Mouse (Mus musculus): ENCODE results near the gene Pnpla3. TPM values are rescaled to one million over a fixed set of nuclear protein-coding genes. Genes with fewer than 3 reads are reported as not detected.
"Not testable (repeated sequence)": the region's sequence is repeated elsewhere in the genome, so short reads cannot be mapped to it uniquely, and the experiment has no call there.

Pnpla3 gene
- polyA plus RNA-seq, 1 experiment from 2014 or later: 0.10 TPM

- Histone ChIP-seq H3K36me3 (no peaks in the 10 kb centered on the region), H3K27me3 (ENCODE audit: low read depth, poor library complexity, severe bottlenecking) (no peaks in the 10 kb centered on the region), H3K9me3 (replicated peaks) (no peaks in the 10 kb centered on the region), H3K27ac (no peak overlapping the region), H3K4me3 (no peak overlapping the region), H3K4me1 (no peaks in the 10 kb centered on the region)
- 66% methylated on average over 3 of the region's 3 CpGs for WGBS
- no peak for DNase-seq (ENCODE audit: low spot score)
These were observed 27.5 kb upstream of the Pnpla3 start for GRCm38 (mm10) chr15:84140109-84140508.

GRCm38 (mm10) chr15:84140929-84141328, 26.7 kb upstream of the Pnpla3 start:
- 77% methylated on average over 5 of the region's 5 CpGs for WGBS
- Histone ChIP-seq H3K36me3 (no peaks in the 10 kb centered on the region), H3K9me3 (replicated peaks) (no peaks in the 10 kb centered on the region), H3K4me3 (no peak overlapping the region), H3K4me1 (no peaks in the 10 kb centered on the region), H3K27ac (no peak overlapping the region), H3K27me3 (ENCODE audit: low read depth, poor library complexity, severe bottlenecking) (no peaks in the 10 kb centered on the region)
- no peak for DNase-seq (ENCODE audit: low spot score)

GRCm38 (mm10) chr15:84156158-84156557, 11.5 kb upstream of the Pnpla3 start:
- Histone ChIP-seq H3K4me1 (no peaks in the 10 kb centered on the region), H3K27me3 (ENCODE audit: low read depth, poor library complexity, severe bottlenecking) (no peaks in the 10 kb centered on the region), H3K9me3 (replicated peaks) (no peaks in the 10 kb centered on the region), H3K27ac (no peak overlapping the region), H3K4me3 (no peak overlapping the region), H3K36me3 (no peaks in the 10 kb centered on the region)
- DNase-seq (ENCODE audit: low spot score): no peak
- WGBS: 93% methylated on average over 2 of the region's 2 CpGs

GRCm38 (mm10) chr15:84157530-84157929, 10.1 kb upstream of the Pnpla3 start:
- H3K27me3 ChIP-seq (ENCODE audit: low read depth, poor library complexity, severe bottlenecking); DNase-seq (ENCODE audit: low spot score); H3K4me1 ChIP-seq; H3K9me3 ChIP-seq (replicated peaks); H3K4me3 ChIP-seq; H3K36me3 ChIP-seq; H3K27ac ChIP-seq: not testable (repeated sequence)
- 84% methylated on average over 6 of the region's 6 CpGs for WGBS

- 78% methylated on average over 6 of the region's 6 CpGs for WGBS
- Histone ChIP-seq H3K27ac (no peak overlapping the region), H3K36me3 (no peaks in the 10 kb centered on the region), H3K4me3 (no peak overlapping the region), H3K27me3 (ENCODE audit: low read depth, poor library complexity, severe bottlenecking) (no peaks in the 10 kb centered on the region), H3K9me3 (replicated peaks) (no peaks in the 10 kb centered on the region), H3K4me1 (peaks cover under 1% of the 10 kb centered on the region)
- DNase-seq (ENCODE audit: low spot score): no peak
These were observed 5.8 kb upstream of the Pnpla3 start for GRCm38 (mm10) chr15:84161871-84162270.

- Histone ChIP-seq H3K9me3 (replicated peaks) (no peaks in the 10 kb centered on the region), H3K4me1 (peaks cover 20% of the 10 kb centered on the region), H3K4me3 (no peak overlapping the region), H3K36me3 (no peaks in the 10 kb centered on the region), H3K27me3 (ENCODE audit: low read depth, poor library complexity, severe bottlenecking) (peaks cover 22% of the 10 kb centered on the region), H3K27ac (no peak overlapping the region)
- 75% methylated on average over 6 of the region's 6 CpGs for WGBS
- no peak for DNase-seq (ENCODE audit: low spot score)
These were observed 819 bp upstream of the Pnpla3 start for GRCm38 (mm10) chr15:84166818-84167217.

GRCm38 (mm10) chr15:84168170-84169161, 829 bp downstream of the Pnpla3 start:
- Histone ChIP-seq H3K9me3 (replicated peaks) (no peaks in the 10 kb centered on the region), H3K4me1 (peaks cover 20% of the 10 kb centered on the region), H3K4me3 (peak overlapping the region; percentile 62), H3K27ac (peak overlapping the region; percentile 66; the same call in 1 of the 2 replicates), H3K27me3 (ENCODE audit: low read depth, poor library complexity, severe bottlenecking) (peaks cover 22% of the 10 kb centered on the region), H3K36me3 (no peaks in the 10 kb centered on the region)
- WGBS: 1% methylated on average over 28 of the region's 28 CpGs
- DNase-seq (ENCODE audit: low spot score): peak; percentile 33

GRCm38 (mm10) chr15:84169511-84169910, 1.9 kb downstream of the Pnpla3 start:
- peak; percentile 29 for DNase-seq (ENCODE audit: low spot score)
- H3K27me3 ChIP-seq (ENCODE audit: low read depth, poor library complexity, severe bottlenecking): peaks cover 22% of the 10 kb centered on the region
- H3K36me3 ChIP-seq: no peaks in the 10 kb centered on the region
- no peak overlapping the region for H3K4me3 ChIP-seq
- 61% methylated on average over 1 of the region's 1 CpGs for whole genome bisulfite sequencing
- H3K9me3 ChIP-seq (replicated peaks): no peaks in the 10 kb centered on the region
- peaks cover 20% of the 10 kb centered on the region for H3K4me1 ChIP-seq
- H3K27ac ChIP-seq: no peak overlapping the region

GRCm38 (mm10) chr15:84171166-84171565, 3.5 kb downstream of the Pnpla3 start:
- peaks cover 22% of the 10 kb centered on the region for H3K27me3 ChIP-seq (ENCODE audit: low read depth, poor library complexity, severe bottlenecking)

GRCm38 (mm10) chr15:84178733-84179132, 11.1 kb downstream of the Pnpla3 start:
- Histone ChIP-seq H3K9me3 (replicated peaks) (no peaks in the 10 kb centered on the region), H3K36me3 (no peaks in the 10 kb centered on the region), H3K27me3 (ENCODE audit: low read depth, poor library complexity, severe bottlenecking) (peaks cover 17% of the 10 kb centered on the region), H3K4me1 (peaks cover 20% of the 10 kb centered on the region), H3K4me3 (no peak overlapping the region), H3K27ac (no peak overlapping the region)
- 92% methylated on average over 9 of the region's 9 CpGs for WGBS
- no peak for DNase-seq (ENCODE audit: low spot score)

More at GRCm38 (mm10) chr15:84171166-84171565, 3.5 kb downstream of the Pnpla3 start:
- H3K36me3 ChIP-seq: no peaks in the 10 kb centered on the region
- H3K4me3 ChIP-seq: no peak overlapping the region
- H3K27ac ChIP-seq: no peak overlapping the region
- no peak for DNase-seq (ENCODE audit: low spot score)
- no peaks in the 10 kb centered on the region for H3K9me3 ChIP-seq (replicated peaks)
- WGBS: 83% methylated on average over 7 of the region's 7 CpGs
- H3K4me1 ChIP-seq: peaks cover 20% of the 10 kb centered on the region

- WGBS: 69% methylated on average over 6 of the region's 6 CpGs
- Histone ChIP-seq H3K4me1 (peaks cover 34% of the 10 kb centered on the region), H3K36me3 (no peaks in the 10 kb centered on the region), H3K27me3 (ENCODE audit: low read depth, poor library complexity, severe bottlenecking) (peaks cover 22% of the 10 kb centered on the region), H3K9me3 (replicated peaks) (no peaks in the 10 kb centered on the region), H3K27ac (no peak overlapping the region), H3K4me3 (no peak overlapping the region)
- DNase-seq (ENCODE audit: low spot score): no peak
These were observed 14.4 kb downstream of the Pnpla3 start for GRCm38 (mm10) chr15:84182000-84182399.

- 33% methylated on average over 1 of the region's 1 CpGs for WGBS
- H3K27ac ChIP-seq: peak overlapping the region; percentile 37
- H3K9me3 ChIP-seq (replicated peaks): no peaks in the 10 kb centered on the region
- no peak for DNase-seq (ENCODE audit: low spot score)
- no peak overlapping the region for H3K4me3 ChIP-seq
- peaks cover 34% of the 10 kb centered on the region for H3K4me1 ChIP-seq
- no peaks in the 10 kb centered on the region for H3K36me3 ChIP-seq
- peaks cover 22% of the 10 kb centered on the region for H3K27me3 ChIP-seq (ENCODE audit: low read depth, poor library complexity, severe bottlenecking)
These were observed 16.3 kb downstream of the Pnpla3 start for GRCm38 (mm10) chr15:84183967-84184366.

GRCm38 (mm10) chr15:84186196-84186595, 18.6 kb downstream of the Pnpla3 start:
- Histone ChIP-seq H3K36me3 (no peaks in the 10 kb centered on the region), H3K4me1 (peaks cover 34% of the 10 kb centered on the region), H3K4me3 (no peak overlapping the region), H3K27ac (no peak overlapping the region), H3K27me3 (ENCODE audit: low read depth, poor library complexity, severe bottlenecking) (peaks cover 16% of the 10 kb centered on the region), H3K9me3 (replicated peaks) (no peaks in the 10 kb centered on the region)
- DNase-seq (ENCODE audit: low spot score): no peak
- WGBS: 67% methylated on average over 4 of the region's 4 CpGs

Measured in limb, embryonic 10.5 days (tissue).